Mouse (Mus musculus) ovary, adult 10 weeks (tissue): ENCODE data around the gene Kdm3a. TPM values are rescaled to one million over a fixed set of nuclear protein-coding genes. Genes with fewer than 3 reads are reported as not detected.

Experiments used
- polyA plus RNA-seq: library from polyadenylated mRNA; stranded (reverse); fragments of 350-450 nt; fragmentation: Illumina TruSeq; extraction: RNeasy Lipid Tissue Mini Kit (QIAGEN cat#74804); gene quantifications from one replicate; pipeline ENCODE4 v1.2.3, GENCODE M21; 2014

The Kdm3a gene
- 94.6 TPM for polyA plus RNA-seq

DNA sequence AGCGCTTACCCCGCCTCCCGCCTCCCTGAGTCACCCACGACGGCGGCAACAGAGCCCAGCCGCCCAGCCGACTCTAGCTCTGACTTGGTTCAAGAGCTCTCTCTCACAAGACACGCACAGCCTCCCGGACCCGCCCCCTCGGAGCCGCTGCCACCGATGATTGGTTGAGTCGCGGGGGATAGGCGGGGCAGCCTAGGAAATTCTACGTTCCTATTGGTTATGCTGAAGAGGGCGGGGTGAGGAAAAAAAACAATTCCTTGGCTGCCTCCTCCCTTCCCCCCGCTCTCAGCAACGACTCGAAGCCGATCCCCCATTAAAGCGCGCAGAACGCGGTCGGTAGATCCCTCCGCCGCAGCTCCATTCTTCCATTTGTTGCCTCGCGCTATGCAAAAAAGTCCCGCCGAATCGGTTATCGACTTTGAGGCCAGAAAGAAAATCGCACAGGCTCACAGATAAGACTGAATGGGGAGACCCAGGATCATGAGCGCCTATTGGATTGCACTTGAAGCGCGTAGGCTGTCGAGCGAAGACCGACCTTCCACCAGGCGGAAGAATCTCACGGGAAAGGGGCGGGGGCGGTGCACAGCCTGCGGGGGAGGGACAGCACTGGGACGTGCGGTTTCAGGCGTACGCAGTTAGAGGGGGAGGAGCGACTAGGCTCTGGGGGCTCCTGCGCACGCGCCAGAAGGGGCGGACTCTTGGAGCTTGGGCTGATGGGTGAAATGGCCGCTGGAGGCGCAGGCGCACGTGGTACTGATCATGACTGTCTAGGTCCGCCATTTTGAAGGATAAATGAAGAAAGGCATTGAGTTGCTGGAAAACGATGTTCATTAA, at the start of gene Kdm3a:
TSS of gene Kdm3a (minus strand) at position 162 of the 834 bp plus-strand sequence.

GRCm38 (mm10) chr6:71543686-71544499, 88.9 kb downstream of the Kdm3a start, which contains the start of gene Chmp3:
Chmp3 (plus strand) TSS chr6:71543797.

Other genes with a start within 250 kb of the Kdm3a start
- gene Rmnd5a, start 192.4 kb downstream of the Kdm3a start, polyA plus RNA-seq, result 324 TPM
- 130 TPM for gene Rnf103, start 139.1 kb downstream of the Kdm3a start, polyA plus RNA-seq
- 167 TPM for gene Chmp3, start 89.2 kb downstream of the Kdm3a start, polyA plus RNA-seq
- 26.3 TPM for gene Reep1, start 74.6 kb upstream of the Kdm3a start, polyA plus RNA-seq
- gene Mrpl35, start 194.0 kb upstream of the Kdm3a start, polyA plus RNA-seq, result 31.0 TPM
- 155 TPM for gene Immt, start 198.3 kb upstream of the Kdm3a start, polyA plus RNA-seq